Mouse (Mus musculus) gastrocnemius, postnatal 36 days (tissue): ENCODE measurements at regions not wholly inside any gene's neighbourhood (a gene's known extent, or its start where the extent isn't known, plus 50 kb on each side); places are given as distances from the start of the nearest gene placed in this dataset.

Experiments used
- DNase-seq, 2 experiments: peaks; one replicate each; pipeline ENCODE4 v3.0.0; 2022
- intact Hi-C: fragments of 180-260 bp; cut with DNase I; formaldehyde crosslinking; loops from one replicate; pipeline ENCODE4 v1.15.1; 2025

- DNase-seq = no peak
- intact Hi-C loops = no loop called here
Measured at GRCm38 (mm10) chr3:119977349-119977748, 193.1 kb upstream of the Ptbp2 start.

GRCm38 (mm10) chr3:119976363-119976762 lies 192.1 kb upstream of the Ptbp2 start:
- no peak for DNase-seq
- intact Hi-C loops = no loop called here

GRCm38 (mm10) chr3:119958799-119959467 lies 174.7 kb upstream of the Ptbp2 start:
- intact Hi-C loops = no loop called here
- no peak for DNase-seq

GRCm38 (mm10) chr3:119957529-119957928 lies 173.3 kb upstream of the Ptbp2 start:
- intact Hi-C loops = no loop called here
- no peak for DNase-seq

GRCm38 (mm10) chr3:119955745-119956615 lies 171.7 kb upstream of the Ptbp2 start:
- DNase-seq = no peak
- intact Hi-C loops = no loop called here

- intact Hi-C loops = no loop called here
- no peak for DNase-seq
Measured at GRCm38 (mm10) chr3:119950721-119951120, 166.5 kb upstream of the Ptbp2 start.

GRCm38 (mm10) chr3:119950070-119950469 lies 165.8 kb upstream of the Ptbp2 start:
- no peak for DNase-seq
- intact Hi-C loops = no loop called here

GRCm38 (mm10) chr3:119949620-119950019 lies 165.4 kb upstream of the Ptbp2 start:
- intact Hi-C loops = no loop called here
- no peak for DNase-seq

- DNase-seq = peak in 1 of 2 experiments; percentile 4
- intact Hi-C loops = no loop called here
Measured at GRCm38 (mm10) chr3:119949041-119949470, 164.8 kb upstream of the Ptbp2 start.

- intact Hi-C loops = no loop called here
Measured at GRCm38 (mm10) chr3:119947126-119947525, 162.9 kb upstream of the Ptbp2 start.

GRCm38 (mm10) chr3:119944115-119944514 lies 159.8 kb upstream of the Ptbp2 start:
- DNase-seq = no peak
- intact Hi-C loops = no loop called here

More at GRCm38 (mm10) chr3:119947126-119947525, 162.9 kb upstream of the Ptbp2 start:
- no peak for DNase-seq

GRCm38 (mm10) chr3:119939091-119939490 lies 154.8 kb upstream of the Ptbp2 start:
- intact Hi-C loops = no loop called here
- DNase-seq = no peak

GRCm38 (mm10) chr3:119938425-119938824 lies 154.2 kb upstream of the Ptbp2 start:
- DNase-seq = no peak
- intact Hi-C loops = no loop called here

GRCm38 (mm10) chr3:119936526-119936925 lies 152.3 kb upstream of the Ptbp2 start:
- DNase-seq = no peak
- intact Hi-C loops = no loop called here

- intact Hi-C loops = no loop called here
- DNase-seq = no peak
Measured at GRCm38 (mm10) chr3:119933049-119933511, 148.8 kb upstream of the Ptbp2 start.

GRCm38 (mm10) chr3:119928281-119928680 lies 144.0 kb upstream of the Ptbp2 start:
- no peak for DNase-seq
- intact Hi-C loops = no loop called here

- no peak for DNase-seq
- intact Hi-C loops = no loop called here
Measured at GRCm38 (mm10) chr3:119919501-119920141, 135.4 kb upstream of the Ptbp2 start.

GRCm38 (mm10) chr3:119915984-119916865 lies 132.0 kb upstream of the Ptbp2 start:
- no peak for DNase-seq

GRCm38 (mm10) chr3:119911532-119911931 lies 127.3 kb upstream of the Ptbp2 start:
- DNase-seq = no peak
- intact Hi-C loops = no loop called here

More at GRCm38 (mm10) chr3:119915984-119916865, 132.0 kb upstream of the Ptbp2 start:
- intact Hi-C loops = no loop called here

- no peak for DNase-seq
- intact Hi-C loops = no loop called here
Measured at GRCm38 (mm10) chr3:119904244-119904643, 120.0 kb upstream of the Ptbp2 start.
